Mouse (Mus musculus) neural tube, embryonic 14.5 days (tissue): ENCODE results near the gene Azin2. TPM values are rescaled to one million over a fixed set of nuclear protein-coding genes. Genes with fewer than 3 reads are reported as not detected.

Experiments used
- ATAC-seq: fragments of 200-750 bp; cut with Nextera tagmentation; 2 replicates; pipeline ENCODE4 v1.8.0; 2017; ENCODE audit warnings: low read depth, mild to moderate bottlenecking, moderate TSS enrichment, moderate library complexity
- H3K27ac ChIP-seq: fragments of 300-500 bp; sonication (generic); 2 replicates; pipeline ENCODE4 v1.5.1; 2014; ENCODE audit warnings: low read depth, mild to moderate bottlenecking, control low read depth, low read length, moderate library complexity, mixed read lengths
- H3K27me3 ChIP-seq: fragments of 300-500 bp; sonication (generic); 2 replicates; pipeline ENCODE4 v1.6.1; 2014; ENCODE audit warnings: low read length; ENCODE audit not compliant: control insufficient read depth, insufficient read depth
- H3K36me3 ChIP-seq: fragments of 300-500 bp; sonication (generic); 2 replicates; pipeline ENCODE4 v1.6.1; 2014; ENCODE audit warnings: low read length, mixed read lengths; ENCODE audit not compliant: control insufficient read depth, insufficient read depth
- H3K4me1 ChIP-seq: fragments of 300-500 bp; sonication (generic); 2 replicates; pipeline ENCODE4 v1.6.1; 2014; ENCODE audit warnings: low read length; ENCODE audit not compliant: control insufficient read depth, insufficient read depth
- H3K4me2 ChIP-seq: fragments of 300-500 bp; sonication (generic); 2 replicates; pipeline ENCODE4 v1.6.1; 2014; ENCODE audit warnings: mild to moderate bottlenecking, low read depth, low read length, control low read depth
- H3K4me3 ChIP-seq: fragments of 300-500 bp; sonication (generic); 2 replicates; pipeline ENCODE4 v1.5.1; 2014; ENCODE audit warnings: low read depth, low read length, control low read depth, mixed read lengths
- H3K9ac ChIP-seq: fragments of 300-500 bp; sonication (generic); replicated peaks from 2 replicates; pipeline ENCODE4 v1.6.1; 2014; ENCODE audit warnings: low read depth, mild to moderate bottlenecking, control low read depth, low read length, mixed read lengths
- H3K9me3 ChIP-seq: fragments of 300-500 bp; sonication (generic); 2 replicates; pipeline ENCODE4 v1.6.1; 2016; ENCODE audit warnings: low read length; ENCODE audit not compliant: control insufficient read depth
- WGBS: fragments of 180-500 bp; shearing (Covaris S2); extraction: QIAGEN DNeasy Blood & Tissue Kit; methylation state at CpG from one replicate; pipeline ENCODE4 v1.1.7; 2014; 5-methylcytosine and 5-hydroxymethylcytosine counted together
- polyA plus RNA-seq: library from polyadenylated mRNA; unstranded; fragments of >200 nt; fragmentation: Nextera tagmentation; extraction: Ambion mirVana; gene quantifications from 2 replicates; pipeline ENCODE4 v1.2.1, GENCODE M21; 2014

Gene Azin2
- polyA plus RNA-seq, 1 experiment from 2014 or later = 19.9 TPM

- peak within 1 kb of the TSS; percentile 83 for H3K9ac ChIP-seq
Measured at GRCm38 (mm10) chr4:128883379-128883781, 78.9 kb downstream of the Azin2 start, which contains the start of gene Trim62. TSS of gene Trim62 (plus strand) at chr4:128883580.

More at GRCm38 (mm10) chr4:128883379-128883781, 78.9 kb downstream of the Azin2 start, which contains the start of gene Trim62:
- Histone ChIP-seq H3K4me3 (peak within 1 kb of the TSS; percentile 83), H3K27me3 (no peaks in the 10 kb centered on the region), H3K9me3 (no peaks in the 10 kb centered on the region), H3K4me2 (peak within 1 kb of the TSS; percentile 83), H3K36me3 (no peaks in the 10 kb centered on the region), H3K4me1 (peaks cover 35% of the 10 kb centered on the region), H3K27ac (peak within 1 kb of the TSS; percentile 82)
- WGBS = under 1% methylated on average over 32 of the region's 37 CpGs
- peak; percentile 68 for ATAC-seq

Other genes starting within 250 kb of the Azin2 start
- gene A3galt2, start 207.1 kb downstream of the Azin2 start, polyA plus RNA-seq = 0.45 and 0.51 TPM in 2 replicates
- 26.2 and 33.1 TPM in 2 replicates for gene Zfp362, start 156.4 kb downstream of the Azin2 start, polyA plus RNA-seq
- 28.8 and 31.1 TPM in 2 replicates for gene Trim62, start 78.9 kb downstream of the Azin2 start, polyA plus RNA-seq
- gene Ak2, start 29.5 kb upstream of the Azin2 start, polyA plus RNA-seq = 57.1 and 60.0 TPM in 2 replicates
- 36.3 and 37.3 TPM in 2 replicates for gene Rnf19b, start 95.8 kb upstream of the Azin2 start, polyA plus RNA-seq
- 0.32 TPM in 1 of 2 replicates, not detected in the other for gene Tmem54, start 143.1 kb upstream of the Azin2 start, polyA plus RNA-seq
- 41.5 and 56.4 TPM in 2 replicates for gene Hpca, start 159.6 kb upstream of the Azin2 start, polyA plus RNA-seq
- 27.4 and 32.4 TPM in 2 replicates for gene Fndc5, start 174.6 kb upstream of the Azin2 start, polyA plus RNA-seq
- 18.3 and 19.8 TPM in 2 replicates for gene S100pbp, start 227.3 kb upstream of the Azin2 start, polyA plus RNA-seq
- 130 and 134 TPM in 2 replicates for gene Yars, start 227.3 kb upstream of the Azin2 start, polyA plus RNA-seq